Mouse (Mus musculus): Measurements from ENCODE around the gene Begain. TPM values are rescaled to one million over a fixed set of nuclear protein-coding genes. Genes with fewer than 3 reads are reported as not detected.

Begain gene
- total RNA-seq, 2 experiments from 2014 or later, result 0.15 to 0.20 TPM

DNA sequence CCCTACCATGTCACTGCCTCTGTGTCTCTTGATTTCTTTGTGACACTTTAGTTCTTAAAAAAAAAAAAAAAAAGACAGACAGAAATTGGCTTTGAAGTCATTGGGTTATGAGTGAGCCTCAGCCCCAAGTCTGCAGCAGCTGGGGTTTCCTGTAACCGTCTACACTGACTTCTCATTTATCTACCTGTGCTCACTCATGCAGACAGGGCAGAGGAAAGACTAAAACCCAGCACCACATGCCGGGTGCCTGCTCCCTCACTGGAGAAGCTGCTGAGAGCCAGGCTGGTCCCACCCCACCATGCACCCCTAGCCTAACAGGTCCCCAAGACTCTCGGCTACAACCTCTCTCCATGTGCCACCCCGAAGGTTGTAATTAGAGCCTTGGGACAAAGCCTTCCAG is 10.3 kb downstream of the Begain start:
- intact Hi-C loops (cut with DNase I), result loop anchor here (10.0 kb wide), 1 partner anchor 153 kb away; no protein-coding TSS in a partner anchor
- DNase-seq, result no peak

DNA sequence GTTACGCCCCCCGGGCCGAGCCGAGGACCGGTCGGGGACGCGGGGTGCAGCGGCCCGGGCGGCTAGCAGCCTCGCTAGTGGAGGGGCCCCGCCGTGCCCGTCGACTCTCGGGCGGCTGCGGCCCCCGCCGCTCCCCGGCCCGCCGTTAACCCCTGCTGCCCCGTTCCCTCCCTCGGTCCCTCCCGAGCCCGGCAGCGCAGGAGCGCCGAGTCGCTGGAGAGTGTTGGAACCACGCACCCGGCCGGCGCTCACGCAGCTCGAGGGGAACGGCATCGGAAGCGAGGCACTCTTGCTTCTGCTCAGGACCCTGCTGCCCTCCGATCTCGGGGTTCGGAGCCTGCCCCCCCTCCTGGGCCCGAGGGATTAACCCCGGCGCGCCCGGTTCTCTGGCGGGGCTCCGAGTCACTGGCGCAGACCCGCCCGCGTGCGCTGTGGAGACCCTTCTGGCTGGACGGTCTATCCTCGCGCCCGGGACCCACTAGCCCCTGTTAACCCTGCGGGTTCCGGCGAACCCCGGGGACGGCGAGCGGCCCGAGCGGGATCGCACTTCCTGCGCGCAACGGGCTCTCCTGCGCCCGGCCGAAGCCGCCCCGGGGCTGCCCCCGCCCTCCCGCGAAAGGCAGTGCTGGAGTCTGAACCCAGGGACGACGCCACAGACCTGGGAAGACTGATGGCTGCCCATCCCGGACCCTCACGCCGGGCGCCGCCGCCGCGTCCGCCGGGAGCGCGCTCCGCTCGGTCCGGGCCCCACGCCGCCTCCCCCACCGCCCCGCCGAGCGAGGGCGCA is 14.8 kb downstream of the Begain start:
- DNase-seq, result no peak
- intact Hi-C loops (cut with DNase I), result loop anchor here (10.0 kb wide), 1 partner anchor 148 kb away; no protein-coding TSS in a partner anchor

DNA sequence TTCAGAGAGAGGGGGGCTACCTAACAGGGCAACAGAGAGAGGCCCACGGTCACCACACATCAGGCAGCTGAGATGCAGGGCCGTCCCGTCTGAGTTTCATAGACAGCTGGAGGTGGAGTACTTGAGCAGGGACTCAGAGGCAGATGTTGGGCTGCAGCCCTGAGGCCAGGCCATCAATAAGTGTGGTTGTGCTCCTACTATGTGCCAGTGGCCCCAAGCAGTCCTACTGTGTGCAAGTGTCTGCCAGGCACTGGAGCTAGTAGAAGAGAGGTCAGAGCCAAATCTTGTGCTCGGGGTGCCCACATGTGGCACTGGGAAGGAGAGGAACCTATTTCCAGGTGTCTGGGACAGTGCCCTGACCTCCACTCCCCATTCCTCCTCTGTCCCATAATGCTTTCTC is 18.1 kb downstream of the Begain start:
- DNase-seq, result no peak
- intact Hi-C loops (cut with DNase I), result loop anchor here (10.0 kb wide), 1 partner anchor 145 kb away; no protein-coding TSS in a partner anchor

DNA sequence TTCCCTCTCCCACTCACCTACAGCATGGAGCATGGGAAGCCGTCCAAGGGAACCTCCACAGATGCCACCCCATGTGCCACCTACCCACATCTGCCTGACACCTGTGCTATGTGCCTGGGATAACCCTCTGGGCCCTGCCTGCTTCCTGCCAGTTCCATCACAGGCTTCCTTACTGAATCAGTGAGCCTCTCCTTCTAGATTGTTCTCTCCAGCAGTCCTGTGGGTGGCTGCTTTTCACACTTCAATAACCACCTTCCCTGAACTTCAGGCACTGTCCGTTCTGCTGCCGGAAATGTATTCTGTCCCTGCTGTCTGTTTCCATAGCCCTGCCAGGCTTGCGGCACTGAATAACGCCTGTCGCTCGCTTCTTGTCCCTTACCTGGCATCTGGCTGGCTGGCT is 22.4 kb downstream of the Begain start:
- DNase-seq, result no peak
- intact Hi-C loops (cut with DNase I), result no loop called here

DNA sequence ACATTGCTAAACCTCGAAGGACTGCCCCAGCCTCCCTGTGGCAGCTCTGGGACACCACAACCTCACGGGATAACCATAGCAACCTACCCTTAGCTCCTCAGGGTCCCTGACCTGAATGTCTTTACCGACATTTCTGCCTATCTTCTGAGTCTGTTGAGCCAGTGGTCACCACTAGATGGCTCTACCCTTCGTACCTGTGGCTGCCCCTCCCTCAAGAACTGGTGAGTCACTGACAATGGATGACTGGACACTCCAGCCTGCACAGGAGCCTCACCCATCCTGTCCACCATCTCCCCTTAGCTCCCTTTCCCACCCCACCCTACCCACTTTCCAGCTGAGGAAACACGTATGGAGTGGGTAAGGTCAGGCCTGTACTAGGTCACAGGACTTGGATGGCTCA is 23.5 kb downstream of the Begain start:
- DNase-seq, result no peak
- intact Hi-C loops (cut with DNase I), result no loop called here

DNA sequence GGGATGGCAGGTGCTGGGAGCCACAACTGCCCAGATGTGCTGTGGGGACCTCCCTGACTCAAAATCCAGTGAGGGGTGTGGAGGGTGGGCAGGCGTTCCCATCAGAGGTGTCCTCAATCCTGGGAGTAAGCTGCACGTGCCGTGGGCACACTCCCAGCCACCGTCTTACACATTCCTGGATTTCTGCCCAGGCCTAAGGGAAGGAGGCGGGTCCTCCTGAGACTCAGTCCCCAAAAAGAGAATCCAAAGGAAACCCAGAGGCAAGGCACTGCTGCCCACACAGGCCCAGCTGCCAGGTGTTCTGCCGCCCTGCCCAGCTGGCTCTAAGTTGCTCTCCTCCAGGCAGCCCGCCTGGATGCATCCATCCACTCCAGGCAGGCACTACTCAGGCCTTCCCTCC is 28.7 kb downstream of the Begain start:
- no peak for DNase-seq
- intact Hi-C loops (cut with DNase I), result no loop called here

DNA sequence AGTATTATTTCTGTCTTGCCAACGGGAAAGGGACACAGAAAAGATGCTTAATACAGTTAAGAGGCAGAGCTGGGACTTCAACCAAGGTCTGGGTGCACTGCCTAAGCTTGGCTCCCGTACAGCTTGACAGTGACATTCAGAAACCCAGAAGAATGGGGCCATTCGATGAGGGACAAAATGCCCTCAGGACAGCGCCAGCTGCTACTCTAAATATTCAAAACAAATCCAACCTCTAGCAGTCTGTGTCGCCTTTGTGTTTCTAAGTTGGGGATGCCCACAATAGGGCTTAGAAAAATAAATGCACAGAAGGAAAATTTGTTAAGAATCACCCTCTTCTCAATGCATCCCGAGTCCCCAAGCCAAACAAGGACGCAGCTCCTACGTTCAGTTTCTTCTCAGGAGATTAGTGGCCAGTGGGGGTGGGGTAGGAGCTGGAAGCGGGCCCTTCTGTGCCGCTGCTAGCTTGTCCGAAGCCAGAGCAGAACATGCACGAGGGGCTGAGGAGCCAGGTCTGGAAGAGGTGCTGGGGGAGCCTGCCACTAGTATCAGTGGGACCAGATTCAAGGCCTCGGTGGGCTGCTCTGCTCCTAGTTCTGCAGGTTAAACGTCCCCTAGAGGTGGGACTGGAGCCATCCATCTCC is 29.7 kb downstream of the Begain start:
- intact Hi-C loops (cut with DNase I), result no loop called here
- DNase-seq, result no peak

DNA sequence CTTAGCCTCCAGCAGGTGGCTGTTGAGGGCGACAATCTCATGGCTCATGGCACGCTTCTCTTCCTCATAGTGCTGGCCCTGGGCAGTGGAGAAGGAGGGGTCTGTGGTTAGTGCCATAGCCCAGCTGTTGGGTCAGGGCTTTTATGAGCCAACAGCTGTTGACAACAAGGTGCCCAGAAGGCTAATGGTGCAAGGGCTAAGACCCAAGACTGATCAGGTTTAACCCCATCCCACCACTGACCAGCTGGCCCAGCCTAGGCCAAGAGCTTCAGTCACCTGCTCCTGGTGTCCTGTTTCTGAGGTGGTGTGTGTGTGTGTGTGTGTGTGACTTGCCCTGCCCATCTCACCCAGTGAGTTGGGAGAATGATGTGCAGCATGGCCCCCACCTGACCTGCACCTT is 31.0 kb downstream of the Begain start:
- DNase-seq, result no peak
- intact Hi-C loops (cut with DNase I), result no loop called here

DNA sequence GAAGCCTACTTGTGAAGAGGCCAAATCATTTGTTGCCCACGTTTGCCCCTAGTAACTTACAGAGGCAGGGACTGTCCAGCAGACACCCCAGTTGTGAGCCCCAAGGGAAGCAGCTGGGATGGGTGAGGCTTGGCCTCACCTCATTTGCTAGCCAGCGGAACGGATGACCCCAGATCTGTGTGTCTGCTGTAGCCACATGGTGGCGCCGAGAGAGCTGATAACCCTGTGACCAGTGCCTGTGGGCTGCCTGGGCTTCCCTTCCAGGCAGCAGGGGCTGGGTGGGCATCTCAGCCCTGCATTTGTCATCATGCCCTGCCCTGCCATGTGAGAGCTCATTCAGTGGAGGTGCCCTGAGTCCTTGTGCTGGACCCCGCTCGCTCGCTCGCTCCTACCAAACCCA is 44.2 kb downstream of the Begain start:
- no peak for DNase-seq
- intact Hi-C loops (cut with DNase I), result no loop called here

DNA sequence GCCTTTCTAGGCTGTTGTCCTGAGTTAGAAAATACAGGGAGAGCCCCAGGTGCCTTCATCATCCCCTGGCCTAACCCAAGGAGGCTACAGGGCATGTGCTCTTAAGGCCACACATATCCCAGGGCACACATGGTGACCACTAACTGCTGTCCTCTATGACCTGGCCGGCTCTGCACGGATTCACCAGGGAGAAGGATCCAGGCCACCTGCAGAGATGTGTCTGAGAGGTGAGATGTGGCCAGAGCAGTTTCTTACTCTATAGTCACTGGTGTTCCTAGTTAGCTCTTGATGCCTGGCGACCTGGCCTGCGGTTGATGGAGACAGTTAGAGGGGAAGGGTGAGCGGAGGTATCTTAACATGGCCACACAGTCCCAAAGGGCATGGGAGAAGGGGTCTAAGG is 45.1 kb downstream of the Begain start:
- DNase-seq, result no peak
- intact Hi-C loops (cut with DNase I), result no loop called here

DNA sequence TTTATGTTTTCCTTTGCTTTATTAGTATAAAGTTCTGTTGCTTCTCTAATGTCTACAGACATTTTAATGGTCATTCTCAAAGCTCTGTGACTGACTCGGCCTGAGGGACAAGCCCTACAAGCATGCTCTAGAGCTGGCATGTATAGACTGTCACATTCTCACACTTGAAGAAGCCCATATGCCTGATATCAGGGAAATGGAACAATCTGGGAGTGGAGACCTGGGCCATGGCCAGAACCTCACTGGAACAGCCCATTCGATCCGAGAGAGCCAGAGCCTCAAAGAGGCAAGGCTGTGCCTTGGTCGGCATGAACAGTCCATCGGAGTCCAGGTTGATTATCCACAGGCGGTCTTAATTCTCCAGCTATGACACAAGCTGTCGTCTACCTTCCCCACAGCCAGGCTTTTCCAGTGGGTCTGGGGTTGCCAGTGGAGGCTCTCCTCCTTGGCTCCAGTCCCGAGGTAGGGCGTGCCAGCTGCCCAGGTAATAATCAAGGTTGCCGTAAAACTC is 45.8 kb downstream of the Begain start:
- intact Hi-C loops (cut with DNase I), result no loop called here
- DNase-seq, result no peak

DNA sequence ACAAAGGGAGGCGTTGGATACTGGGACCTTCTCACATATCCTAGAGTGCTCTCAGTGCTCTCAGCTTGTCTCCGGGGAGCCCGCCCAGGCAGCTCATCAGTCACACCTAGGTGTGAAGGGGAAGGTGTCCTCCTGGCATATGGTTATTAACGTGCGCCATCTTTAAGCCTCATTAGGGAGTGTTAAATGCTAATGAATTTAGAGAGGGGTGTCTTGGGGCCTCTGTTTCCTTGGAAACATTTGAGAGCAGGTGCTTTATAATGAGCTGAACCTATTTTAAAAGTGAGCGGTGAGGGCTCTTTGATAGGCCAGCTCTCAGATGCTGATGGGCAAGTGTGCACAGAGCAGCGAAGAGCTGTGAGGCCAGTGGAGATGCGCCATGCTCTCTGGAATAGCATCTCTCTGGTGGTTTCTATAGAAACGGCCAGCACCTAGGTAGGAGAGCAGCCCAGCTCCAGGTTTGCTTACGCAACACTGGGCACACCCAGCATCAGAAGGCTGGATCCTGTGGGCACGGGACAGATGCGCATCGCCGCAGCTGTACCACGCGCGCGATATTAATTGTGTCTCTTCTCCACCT is 57.9 kb downstream of the Begain start:
- intact Hi-C loops (cut with DNase I), result loop anchor here (10.0 kb wide), 1 partner anchor 365 kb away; no protein-coding TSS in a partner anchor

DNA sequence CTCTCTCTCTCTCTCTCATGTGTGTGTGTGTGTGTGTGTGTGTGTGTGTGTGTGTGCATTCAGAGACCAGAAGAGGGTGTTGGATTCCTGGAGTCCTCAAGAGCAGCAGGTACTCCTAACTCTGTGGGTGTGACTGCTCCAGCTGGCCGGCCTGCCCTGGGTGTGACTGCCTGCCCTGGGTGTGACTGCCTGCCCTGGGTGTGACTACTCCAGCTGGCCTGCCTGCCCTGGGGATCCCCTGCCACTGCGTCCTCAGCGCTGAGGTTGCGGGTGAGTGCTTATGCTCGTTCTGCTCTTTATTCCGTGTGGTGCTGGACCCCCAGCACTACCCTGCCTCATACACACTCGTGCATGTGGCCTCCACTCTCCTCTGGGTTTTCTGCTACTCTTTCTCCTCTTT is 65.0 kb downstream of the Begain start:
- no peak for DNase-seq
- intact Hi-C loops (cut with DNase I), result no loop called here

More for the DNA sequence above, 57.9 kb downstream of the Begain start:
- no peak for DNase-seq

DNA sequence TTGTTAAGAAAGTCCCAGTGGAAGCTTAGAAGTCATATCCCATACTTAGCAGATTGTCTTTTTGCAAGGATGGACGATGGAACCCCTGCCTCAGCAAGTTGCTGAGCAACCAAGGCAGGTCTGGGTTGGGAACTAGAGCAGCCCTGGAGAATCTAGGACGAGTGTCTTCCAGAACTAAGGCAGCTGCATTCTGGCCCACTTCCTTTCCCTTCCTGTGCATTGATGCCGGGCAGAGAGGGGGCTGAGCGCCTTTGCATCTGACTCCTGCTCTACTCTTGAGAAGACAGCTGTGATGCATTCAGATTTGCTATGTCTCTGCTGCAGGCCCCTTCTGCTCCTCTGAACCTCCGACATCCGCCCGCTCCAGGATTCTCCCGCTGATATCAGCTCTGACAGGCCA is 70.8 kb downstream of the Begain start:
- intact Hi-C loops (cut with DNase I), result no loop called here
- DNase-seq, result no peak

DNA sequence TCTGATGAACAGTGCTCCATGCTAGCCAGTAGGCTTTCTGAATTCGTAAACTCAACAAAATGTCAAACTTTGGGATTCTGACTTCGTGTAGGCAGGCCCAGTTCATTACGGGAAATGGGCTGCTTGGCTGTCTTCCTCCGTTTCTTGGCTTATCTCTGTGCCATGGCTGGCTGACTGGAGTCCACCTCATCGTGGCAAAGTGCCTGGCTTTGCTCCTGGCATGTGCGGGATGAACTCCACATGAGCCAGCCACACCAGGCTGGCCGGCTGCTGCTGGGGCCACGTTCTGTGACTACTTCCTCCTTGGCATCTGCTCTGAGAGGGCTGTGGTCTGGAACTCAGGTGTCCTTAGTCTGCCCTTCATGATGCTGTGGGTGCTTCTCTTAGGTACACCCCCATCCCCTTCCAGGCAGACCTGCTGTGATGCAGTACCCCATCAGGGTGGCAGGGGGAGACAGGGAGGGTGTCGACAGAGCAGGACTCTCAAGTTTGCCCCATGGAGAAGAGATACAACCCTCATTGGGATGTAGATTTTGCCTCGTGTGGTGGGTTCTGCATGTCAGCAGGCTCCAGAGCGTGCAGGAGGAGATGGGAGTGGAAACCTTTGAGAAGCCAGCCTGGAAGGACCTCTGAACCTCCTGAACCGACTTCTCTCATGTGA is 71.9 kb downstream of the Begain start:
- intact Hi-C loops (cut with DNase I), result no loop called here
- no peak for DNase-seq

DNA sequence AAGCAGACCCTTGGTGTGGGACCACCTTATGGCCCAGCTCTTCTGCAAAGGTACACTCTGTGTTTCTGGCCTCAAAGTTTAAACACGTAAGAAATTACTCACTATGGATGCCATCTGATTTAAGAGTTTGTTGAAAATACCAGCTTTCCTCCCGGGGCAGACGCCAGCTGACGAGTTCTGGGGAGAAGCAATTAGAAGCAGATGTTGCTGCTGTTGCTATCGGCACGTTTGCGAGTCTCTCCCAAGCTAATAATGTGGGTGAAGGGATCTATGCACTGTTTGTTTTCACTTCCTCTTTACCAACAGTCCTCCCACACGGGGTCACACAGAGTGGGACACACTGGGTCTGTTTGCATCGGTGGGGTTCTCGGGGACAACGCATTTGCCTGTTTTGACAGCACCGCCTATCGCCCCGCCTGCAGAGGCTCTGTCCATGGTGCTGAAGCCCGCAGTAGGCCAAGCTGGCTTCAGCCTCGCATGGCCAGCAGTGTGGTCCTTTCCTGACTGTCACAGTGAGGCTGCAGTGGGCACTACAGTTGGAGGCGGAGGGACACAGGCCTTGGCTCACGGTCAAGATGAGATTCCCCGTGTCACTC is 73.5 kb downstream of the Begain start:
- DNase-seq, result peak; percentile 67 to 76
- intact Hi-C loops (cut with DNase I), result no loop called here

DNA sequence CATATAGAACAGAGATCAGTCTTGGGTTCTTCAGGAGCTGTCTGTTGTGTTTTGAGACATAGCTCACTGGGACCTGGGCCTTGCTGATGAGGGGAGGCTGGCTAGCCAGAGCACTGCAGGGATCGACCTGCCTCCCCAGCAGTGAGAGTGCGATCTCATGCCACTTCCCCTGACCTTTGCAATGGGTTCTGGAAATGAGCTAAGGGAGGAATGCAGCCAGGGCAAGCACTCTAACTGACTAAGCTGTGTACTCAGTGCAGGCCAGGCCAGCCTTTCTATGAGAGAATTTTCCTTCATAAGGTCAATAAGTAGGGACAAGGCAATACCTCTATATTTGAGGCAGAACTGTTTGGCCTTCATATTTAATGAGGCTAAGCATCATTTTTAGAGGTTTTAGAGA is 75.0 kb downstream of the Begain start:
- intact Hi-C loops (cut with DNase I), result no loop called here
- no peak for DNase-seq

DNA sequence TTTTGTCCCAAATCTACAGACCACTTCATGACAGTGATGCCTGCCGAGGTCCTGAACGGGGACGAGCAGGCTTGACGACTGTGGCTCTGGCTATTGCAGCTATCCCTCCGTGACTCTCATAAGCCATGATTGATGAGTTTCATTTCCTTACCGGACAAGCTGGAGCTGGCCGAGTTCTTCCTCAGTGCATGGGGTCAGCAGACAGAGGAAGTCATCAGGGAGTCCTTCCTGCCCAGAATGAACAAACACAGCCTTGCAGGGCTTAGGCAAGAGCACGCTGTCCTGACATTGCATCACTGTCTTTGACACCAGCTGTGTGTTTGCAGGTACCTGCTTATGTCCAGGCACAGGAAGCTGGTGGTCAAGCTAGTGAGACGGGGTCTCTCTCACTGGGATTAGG is 77.6 kb downstream of the Begain start:
- DNase-seq, result no peak
- intact Hi-C loops (cut with DNase I), result no loop called here

DNA sequence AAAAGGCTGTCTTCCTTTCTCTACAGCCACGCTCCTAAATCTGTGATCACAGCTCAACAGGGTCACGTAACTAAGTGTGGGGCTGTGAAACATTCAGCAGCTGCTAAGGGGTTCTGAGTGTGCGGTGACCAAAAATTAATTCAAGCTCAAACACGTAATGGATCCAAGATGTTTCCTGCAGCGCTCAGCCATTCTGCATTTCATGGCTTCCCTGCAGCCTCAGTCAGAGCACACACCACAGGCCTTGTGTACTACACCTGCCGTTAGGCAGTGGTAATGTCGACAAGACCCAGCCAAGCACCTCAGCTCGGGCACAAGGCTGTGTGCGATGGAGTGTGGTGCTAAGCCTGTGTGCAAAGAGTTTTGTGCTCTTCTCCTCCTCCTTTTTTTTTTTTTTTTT is 80.6 kb downstream of the Begain start:
- intact Hi-C loops (cut with DNase I), result no loop called here
- no peak for DNase-seq

DNA sequence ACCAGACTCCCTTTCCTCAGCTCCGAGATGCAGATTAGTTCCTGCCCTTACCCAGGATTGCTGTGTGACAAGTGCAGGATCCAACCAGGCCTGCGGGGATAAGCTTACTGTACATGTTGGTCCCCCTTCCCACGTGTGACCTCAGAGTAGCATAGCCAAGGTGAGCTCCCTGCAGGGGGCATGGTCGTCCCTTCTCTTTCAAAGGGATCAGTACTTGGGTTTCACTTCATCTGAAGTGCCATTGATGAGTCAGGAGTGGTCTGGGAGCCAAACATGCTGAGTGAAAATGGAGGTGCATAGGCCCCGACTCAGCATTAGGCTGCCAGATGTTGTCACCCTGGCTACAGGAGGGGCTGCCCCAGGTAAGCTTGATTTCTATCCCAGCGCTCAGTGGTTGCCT is 83.0 kb downstream of the Begain start:
- intact Hi-C loops (cut with DNase I), result no loop called here
- DNase-seq, result no peak

DNA sequence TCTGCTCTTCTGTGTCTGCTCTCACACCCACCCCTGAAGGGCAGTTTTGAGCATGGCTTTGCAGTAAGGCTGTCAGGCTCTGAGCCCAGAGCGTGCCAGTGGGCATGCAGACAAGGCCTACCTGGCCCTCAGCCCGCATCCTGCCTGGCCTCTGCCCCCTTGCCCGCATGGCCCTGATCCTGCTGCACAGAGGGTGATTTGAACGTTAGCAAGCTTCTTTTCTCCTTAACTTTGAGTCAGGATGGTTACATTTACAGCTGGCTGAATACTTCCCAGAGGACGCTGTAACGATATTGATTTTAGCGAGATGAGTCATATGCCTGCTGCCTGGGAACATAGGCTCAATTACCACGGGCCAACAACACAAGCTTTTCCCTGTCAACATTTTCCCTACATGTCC is 83.5 kb downstream of the Begain start:
- intact Hi-C loops (cut with DNase I), result no loop called here
- DNase-seq, result no peak

All from gastrocnemius, postnatal 36 days (tissue).